Mouse (Mus musculus) thymus, postnatal 14 days (tissue): Measurements from ENCODE around the gene Olfr1411.

Experiments used
- DNase-seq: peaks from one replicate; pipeline ENCODE4 v3.0.0; 2021

Olfr1411 gene

DNA sequence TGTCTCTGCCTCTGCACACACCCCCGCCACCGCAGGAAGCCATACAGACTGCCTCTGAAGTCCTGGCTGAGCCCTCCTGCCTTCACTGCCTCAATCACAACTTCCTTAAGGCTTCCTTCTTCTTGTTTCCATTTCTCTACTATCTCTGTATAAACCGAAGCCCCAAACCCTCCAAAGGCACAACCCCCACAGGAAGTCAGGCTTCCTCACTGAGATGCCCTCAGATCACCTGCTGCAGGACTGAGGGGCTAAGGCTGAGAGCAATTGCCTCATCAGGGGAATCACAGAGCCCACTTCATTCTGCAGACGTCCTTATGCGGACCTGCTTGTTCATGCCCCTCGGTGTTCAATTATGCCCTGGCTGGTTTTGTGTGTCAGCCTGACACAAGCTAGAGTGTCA, 46.2 kb downstream of the Olfr1411 start:
- DNase-seq = peak; percentile 30

DNA sequence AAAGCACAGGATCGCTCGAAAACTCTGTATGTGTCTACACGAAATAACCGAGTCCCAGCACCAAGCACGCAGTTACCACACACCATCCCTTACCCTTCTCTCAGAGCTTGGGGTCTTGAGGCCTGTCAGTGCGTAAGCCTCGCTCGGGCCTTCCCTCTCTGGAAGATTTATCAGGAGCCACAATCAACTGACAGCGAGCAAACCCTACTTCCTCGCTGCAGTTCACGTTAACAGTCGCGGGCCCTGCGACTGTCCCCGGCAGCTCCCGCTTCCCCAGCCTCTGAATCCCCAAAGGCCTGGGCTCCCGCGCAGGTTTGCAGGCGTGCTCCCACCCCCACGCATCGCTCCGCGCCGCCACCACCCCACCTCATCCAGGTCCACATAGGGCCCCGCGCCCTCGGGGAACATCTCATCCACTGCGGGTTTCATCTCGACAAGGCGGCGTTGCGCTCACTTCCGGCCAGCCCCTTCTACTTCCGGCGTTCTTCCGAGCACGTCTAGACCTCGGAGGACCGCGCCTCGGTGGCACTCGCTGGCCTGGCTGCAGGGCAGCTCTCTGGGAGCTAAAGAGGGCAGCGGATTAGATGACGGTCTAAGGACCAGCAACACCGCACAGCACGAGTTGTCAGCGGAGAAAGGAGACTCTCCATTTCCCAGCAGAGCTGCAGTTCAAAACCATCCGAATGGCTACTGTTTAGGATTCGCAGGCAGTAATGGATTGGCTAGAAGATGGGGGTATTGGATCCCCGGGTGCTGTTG, 47.5 kb downstream of the Olfr1411 start, which contains the start of gene Cops9:
TSS of gene Cops9 (minus strand) at position 472 of the 759 bp plus-strand sequence.
- DNase-seq = peak; percentile 87

DNA sequence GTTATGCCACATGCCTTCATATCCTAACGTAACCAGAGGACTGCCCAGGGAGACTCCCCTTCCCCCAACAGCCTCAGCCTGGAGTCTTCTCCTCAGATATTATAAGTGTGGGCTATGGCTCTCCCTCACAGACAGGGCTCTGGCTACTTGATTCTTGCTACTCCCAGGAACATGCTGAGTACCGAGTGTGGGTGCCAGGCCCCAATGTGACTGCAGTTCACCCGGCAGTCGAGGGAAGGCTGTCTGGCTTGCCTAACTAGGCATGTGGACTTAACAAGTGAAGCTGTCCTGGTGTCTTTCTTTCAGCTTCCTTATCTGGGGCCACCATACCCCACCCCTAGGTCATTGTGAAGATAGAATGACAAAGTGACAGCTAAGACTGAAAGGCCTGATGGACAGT, 49.5 kb downstream of the Olfr1411 start:
- DNase-seq = no peak

DNA sequence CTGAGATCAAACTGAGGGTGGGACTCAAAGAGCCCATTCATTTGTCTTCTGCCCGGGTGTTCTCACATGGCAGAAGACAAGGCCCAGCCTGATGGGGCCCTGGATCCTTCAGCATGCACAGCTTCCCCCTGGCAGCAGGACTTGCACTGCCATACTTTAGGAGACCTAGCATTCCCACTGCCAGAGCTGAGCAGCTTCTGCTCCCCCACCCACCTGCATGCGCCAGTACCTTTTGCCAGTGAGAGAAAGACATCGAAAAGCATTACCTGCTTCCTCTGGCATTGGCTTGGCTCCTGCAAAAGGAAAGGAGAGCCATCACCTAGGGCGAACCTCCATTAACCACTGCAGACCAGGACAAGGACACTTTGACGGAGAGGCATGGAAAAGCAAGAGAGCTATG, 50.7 kb downstream of the Olfr1411 start:
- DNase-seq = no peak

DNA sequence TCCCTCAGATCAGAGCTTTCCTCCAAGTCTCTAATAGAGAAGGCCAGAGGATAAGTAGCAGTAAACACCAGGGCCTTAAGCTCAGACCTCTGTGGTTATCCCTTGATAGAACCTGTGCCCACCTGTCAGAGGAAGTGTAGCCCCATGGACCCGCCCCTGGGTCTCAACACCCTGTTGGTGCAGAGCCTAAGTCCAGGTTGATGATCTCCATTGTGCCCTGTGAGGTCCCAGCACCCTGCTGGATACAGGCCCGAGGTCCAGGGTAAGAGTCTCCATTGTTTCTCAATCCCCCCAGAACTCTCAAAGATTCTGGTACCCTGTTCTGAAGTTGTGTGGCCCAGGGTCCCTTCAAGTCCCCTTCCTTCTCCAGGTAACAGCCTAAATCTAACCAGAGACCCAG, 51.9 kb downstream of the Olfr1411 start:
- DNase-seq = no peak

DNA sequence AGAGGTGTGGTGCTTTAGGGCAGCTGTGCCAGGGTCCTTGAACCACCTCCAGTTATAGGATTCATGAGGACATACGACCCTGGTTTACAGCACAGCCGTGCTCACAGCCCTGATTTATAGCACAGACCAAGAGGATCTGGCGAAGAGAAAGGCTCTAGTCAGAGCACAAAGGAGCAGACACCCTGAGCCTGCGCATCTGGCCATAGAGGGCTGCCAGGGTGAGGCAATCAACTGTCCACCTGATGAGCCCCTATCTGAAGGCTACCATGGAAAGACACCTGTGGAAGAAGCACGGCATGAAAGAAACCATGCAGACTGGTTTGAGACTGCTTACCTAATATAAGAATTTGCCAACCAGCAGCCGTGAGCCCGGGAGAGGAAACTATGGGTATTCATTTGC, 52.4 kb downstream of the Olfr1411 start:
- no peak for DNase-seq

DNA sequence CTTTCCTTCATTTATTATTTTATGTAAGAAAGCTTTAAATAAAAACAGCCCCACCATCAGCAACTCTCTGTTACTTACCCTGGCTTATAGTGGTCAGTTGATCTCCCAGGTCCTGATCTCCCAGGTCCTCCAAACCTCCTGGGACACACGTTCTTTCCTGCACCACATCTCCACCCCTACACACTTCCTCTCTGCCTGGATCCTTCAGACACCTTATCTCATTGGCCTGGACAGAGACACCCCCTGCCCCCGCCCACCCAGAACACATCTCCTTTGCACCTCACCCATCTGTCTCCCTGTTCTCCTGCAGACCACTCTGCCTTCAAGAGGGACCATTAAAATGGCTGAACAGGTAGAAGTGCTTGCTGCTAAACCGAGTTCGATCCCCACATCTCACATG, 52.8 kb downstream of the Olfr1411 start:
- DNase-seq = no peak
